Mouse (Mus musculus) cerebellum, adult 2 months (tissue): ENCODE data around the gene Gstm3.

ENCODE experiments used
- CTCF ChIP-seq: fragments of 200-500 bp; IDR thresholded peaks from 2 replicates; pipeline ENCODE4 v1.5.1; 2011; ENCODE audit warnings: low read depth, mild to moderate bottlenecking, control low read depth, low read length, moderate library complexity, borderline replicate concordance; ENCODE audit not compliant: insufficient read depth
- POLR2A ChIP-seq: fragments of 200-500 bp; IDR thresholded peaks from 2 replicates; pipeline ENCODE4 v1.6.1; 2011; ENCODE audit warnings: low read length, control low read depth, borderline replicate concordance; ENCODE audit not compliant: insufficient read depth

GRCm38 (mm10) chr3:107984471-107984870, 15.4 kb upstream of the Gstm3 start:
- TF ChIP-seq CTCF (no peak), POLR2A (no peak)
